Mouse (Mus musculus) kidney, postnatal 0 days (tissue): ENCODE measurements around the gene Cop1. TPM values are rescaled to one million over a fixed set of nuclear protein-coding genes. Genes with fewer than 3 reads are reported as not detected.

ENCODE experiments used
- ATAC-seq: fragments of 200-750 bp; cut with Nextera tagmentation; replicated peaks from 2 replicates; pipeline ENCODE4 v1.8.0; 2017; ENCODE audit warnings: low read depth, moderate number of reproducible peaks, moderate TSS enrichment, moderate library complexity; ENCODE audit not compliant: low FRiP score
- DNase-seq: peaks from one replicate; pipeline ENCODE4 v3.0.0-alpha.2; 2016; ENCODE audit warnings: low spot score
- H3K27ac ChIP-seq: fragments of 300-500 bp; sonication (generic); 2 replicates; pipeline ENCODE4 v1.5.1; 2014; ENCODE audit warnings: mild to moderate bottlenecking
- H3K27me3 ChIP-seq: fragments of 300-500 bp; sonication (generic); 2 replicates; pipeline ENCODE4 v1.6.1; 2014; ENCODE audit warnings: low read length, mixed read lengths; ENCODE audit not compliant: insufficient read depth
- H3K36me3 ChIP-seq: fragments of 300-500 bp; sonication (generic); 2 replicates; pipeline ENCODE4 v1.6.1; 2014; ENCODE audit warnings: low read length, mixed read lengths; ENCODE audit not compliant: insufficient read depth
- H3K4me1 ChIP-seq: fragments of 300-500 bp; sonication (generic); replicated peaks from 2 replicates; pipeline ENCODE4 v1.6.1; 2014; ENCODE audit warnings: antibody characterized with exemption, low read length, mixed read lengths; ENCODE audit not compliant: insufficient read depth
- H3K4me2 ChIP-seq: fragments of 300-500 bp; sonication (generic); 2 replicates; pipeline ENCODE4 v1.6.1; 2014; ENCODE audit warnings: mild to moderate bottlenecking, low read length, moderate library complexity, mixed read lengths
- H3K4me3 ChIP-seq: fragments of 300-500 bp; sonication (generic); replicated peaks from 2 replicates; pipeline ENCODE4 v1.5.1; 2014; ENCODE audit warnings: low read depth, low read length
- H3K9ac ChIP-seq: fragments of 300-500 bp; sonication (generic); 2 replicates; pipeline ENCODE4 v1.6.1; 2014; ENCODE audit warnings: low read depth, low read length
- H3K9me3 ChIP-seq: fragments of 300-500 bp; sonication (generic); replicated peaks from 2 replicates; pipeline ENCODE4 v1.6.1; 2016; ENCODE audit warnings: low read length, inconsistent platforms, mixed read lengths
- CTCF ChIP-seq: IDR thresholded peaks from 2 replicates; pipeline ENCODE4 v1.5.1; 2016; ENCODE audit warnings: antibody characterized with exemption, low read depth, mild to moderate bottlenecking, moderate library complexity
- WGBS: fragments of 180-500 bp; shearing (Covaris S2); extraction: QIAGEN DNeasy Blood & Tissue Kit; methylation state at CpG from one replicate; pipeline ENCODE4 v1.1.7; 2014; 5-methylcytosine and 5-hydroxymethylcytosine counted together
- polyA plus RNA-seq: library from polyadenylated mRNA; unstranded; fragments of >200 nt; fragmentation: Nextera tagmentation; extraction: Ambion mirVana; gene quantifications from 2 replicates; pipeline ENCODE4 v1.2.1, GENCODE M21; 2015

The Cop1 gene
- polyA plus RNA-seq, 1 experiment from 2014 or later = 70.9 TPM

DNA sequence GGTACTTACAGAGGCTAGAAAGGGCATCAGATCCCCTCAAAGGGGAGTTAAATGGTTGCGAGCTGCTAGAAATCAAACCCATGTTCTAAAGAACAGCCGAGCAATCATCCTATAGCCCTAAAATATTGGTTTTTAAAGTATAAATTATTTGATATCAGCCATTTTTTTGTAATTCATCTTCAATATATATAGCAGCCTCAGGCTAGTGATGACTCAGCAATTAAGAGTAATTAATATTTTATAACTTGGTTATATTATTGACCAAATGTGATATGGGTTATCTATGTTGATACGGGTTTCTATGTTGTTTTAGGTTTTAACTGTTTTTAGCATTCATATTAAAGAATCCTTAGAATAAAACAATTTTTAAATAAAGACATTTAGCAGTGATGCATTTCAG is 31.7 kb downstream of the Cop1 start:
- TF ChIP-seq CTCF = no peak
- Histone ChIP-seq H3K9me3 (no peaks in the 10 kb centered on the region), H3K4me1 (no peaks in the 10 kb centered on the region), H3K4me3 (no peak overlapping the region), H3K27me3 (no peaks in the 10 kb centered on the region), H3K9ac (no peak overlapping the region), H3K4me2 (no peak overlapping the region), H3K36me3 (peaks cover 6% of the 10 kb centered on the region; the same call in 1 of the 2 replicates), H3K27ac (no peak overlapping the region)
- ATAC-seq = no peak
- DNase-seq = no peak
- 93% methylated on average over 3 of the region's 3 CpGs for WGBS

DNA sequence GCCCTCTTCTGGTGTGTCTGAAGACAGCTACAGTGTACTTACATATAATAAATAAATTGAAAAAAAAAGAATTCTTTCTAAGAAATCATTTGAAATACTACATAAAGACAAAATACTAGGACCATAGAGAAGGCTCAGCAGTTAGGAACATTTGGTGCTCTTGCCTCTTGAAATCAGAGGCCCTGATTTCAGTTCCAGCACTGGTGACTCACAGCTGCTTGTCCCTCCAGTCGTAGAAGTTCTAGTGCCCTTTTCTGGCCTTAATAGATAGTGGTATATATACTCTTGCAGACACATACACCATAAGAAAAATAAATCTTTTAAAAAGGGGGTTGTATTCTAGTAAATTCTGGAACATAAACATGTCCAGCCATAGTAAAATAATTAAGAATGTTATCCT is 48.0 kb downstream of the Cop1 start:
- TF ChIP-seq CTCF = no peak
- Histone ChIP-seq H3K27me3 (no peaks in the 10 kb centered on the region), H3K9me3 (no peaks in the 10 kb centered on the region), H3K36me3 (peaks cover 3% of the 10 kb centered on the region; the same call in 1 of the 2 replicates), H3K4me1 (no peaks in the 10 kb centered on the region), H3K4me2 (no peak overlapping the region), H3K9ac (no peak overlapping the region), H3K27ac (no peak overlapping the region), H3K4me3 (no peak overlapping the region)
- ATAC-seq = no peak
- WGBS = 67% methylated on average over 1 of the region's 1 CpGs
- DNase-seq = no peak

DNA sequence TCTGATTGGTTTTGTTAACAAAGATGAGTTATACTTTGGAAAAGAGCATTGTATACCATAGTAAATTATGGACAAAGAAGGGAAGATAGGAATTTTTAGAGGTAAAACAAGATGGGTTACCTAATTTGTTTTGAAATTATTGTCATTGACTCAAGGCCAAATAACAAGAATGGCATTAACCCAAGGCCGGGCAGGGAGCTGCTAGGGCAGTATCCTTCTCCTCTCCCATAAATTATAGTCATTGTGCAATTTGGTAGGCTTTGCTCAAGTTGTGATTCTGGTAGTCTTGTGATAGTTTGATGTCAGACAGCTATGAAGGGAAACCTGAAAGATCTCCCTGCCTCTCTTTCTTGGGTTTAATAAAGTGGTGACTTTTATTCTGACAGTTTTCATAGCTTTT is 49.7 kb downstream of the Cop1 start:
- Histone ChIP-seq H3K36me3 (peaks cover 6% of the 10 kb centered on the region; the same call in 1 of the 2 replicates), H3K27me3 (no peaks in the 10 kb centered on the region), H3K4me2 (no peak overlapping the region), H3K27ac (no peak overlapping the region), H3K9me3 (no peaks in the 10 kb centered on the region), H3K9ac (no peak overlapping the region), H3K4me1 (no peaks in the 10 kb centered on the region), H3K4me3 (no peak overlapping the region)
- no peak for TF ChIP-seq CTCF
- DNase-seq (no peak), ATAC-seq (no peak)
- 73% methylated on average over 1 of the region's 1 CpGs for whole genome bisulfite sequencing

DNA sequence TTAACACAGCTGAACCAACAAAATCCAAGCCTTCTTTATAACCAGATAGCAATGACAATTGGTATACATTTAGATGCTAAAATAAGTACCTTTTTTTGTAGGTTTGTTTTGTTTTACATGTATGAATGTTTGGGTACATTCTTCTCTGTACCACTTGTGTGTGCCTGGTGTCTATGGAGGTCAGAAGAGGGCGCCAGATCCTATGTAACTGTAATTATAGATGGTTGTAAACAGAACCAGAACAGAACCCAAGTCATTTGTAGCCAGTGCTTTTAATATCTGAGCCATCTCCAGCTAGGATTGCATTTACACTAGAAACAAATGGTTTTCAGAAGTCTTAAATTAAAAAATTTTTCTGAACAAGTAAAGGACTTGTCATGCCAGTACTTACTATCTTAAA is 54.7 kb downstream of the Cop1 start:
- H3K4me2 ChIP-seq = no peak overlapping the region
- no peak for DNase-seq
- WGBS = 80% methylated on average over 1 of the region's 1 CpGs

DNA sequence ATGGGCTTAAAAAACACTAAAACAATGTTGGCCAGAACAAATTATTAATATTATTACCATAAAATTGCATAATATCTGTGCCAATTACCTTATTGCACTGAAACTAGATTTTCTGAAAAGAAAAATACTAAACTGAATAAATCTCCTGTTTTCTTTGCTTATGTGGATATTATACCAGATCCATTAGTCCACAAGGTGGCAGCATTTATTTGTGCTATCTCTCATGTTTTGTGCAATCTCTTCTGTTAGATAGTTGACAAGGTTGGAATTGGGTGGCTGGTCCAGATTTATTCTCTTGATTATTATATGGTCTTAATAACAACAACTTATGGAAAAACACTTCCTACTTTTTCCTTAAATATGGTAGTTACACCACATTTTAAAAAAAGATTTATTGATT is 58.1 kb downstream of the Cop1 start:
- no peaks in the 10 kb centered on the region for H3K27me3 ChIP-seq
- no peak overlapping the region for H3K9ac ChIP-seq
- TF ChIP-seq CTCF = peak; percentile 68
- no peak overlapping the region for H3K4me2 ChIP-seq
- H3K4me3 ChIP-seq = no peak overlapping the region
- no peaks in the 10 kb centered on the region for H3K4me1 ChIP-seq
- no peaks in the 10 kb centered on the region for H3K9me3 ChIP-seq
- H3K27ac ChIP-seq = no peak overlapping the region
- ATAC-seq = no peak
- peak; percentile 59 for DNase-seq
- H3K36me3 ChIP-seq = 0 out of 2 replicates have a peak, but pooled peaks cover 12% of the 10 kb centered on the region

More for the DNA sequence above, 54.7 kb downstream of the Cop1 start:
- H3K27ac ChIP-seq = no peak overlapping the region
- TF ChIP-seq CTCF = peak; percentile 54
- no peaks in the 10 kb centered on the region for H3K4me1 ChIP-seq
- no peak overlapping the region for H3K4me3 ChIP-seq
- H3K36me3 ChIP-seq = 0 out of 2 replicates have a peak, but pooled peaks cover 6% of the 10 kb centered on the region
- no peaks in the 10 kb centered on the region for H3K9me3 ChIP-seq
- no peak overlapping the region for H3K9ac ChIP-seq
- no peaks in the 10 kb centered on the region for H3K27me3 ChIP-seq
- ATAC-seq = no peak

DNA sequence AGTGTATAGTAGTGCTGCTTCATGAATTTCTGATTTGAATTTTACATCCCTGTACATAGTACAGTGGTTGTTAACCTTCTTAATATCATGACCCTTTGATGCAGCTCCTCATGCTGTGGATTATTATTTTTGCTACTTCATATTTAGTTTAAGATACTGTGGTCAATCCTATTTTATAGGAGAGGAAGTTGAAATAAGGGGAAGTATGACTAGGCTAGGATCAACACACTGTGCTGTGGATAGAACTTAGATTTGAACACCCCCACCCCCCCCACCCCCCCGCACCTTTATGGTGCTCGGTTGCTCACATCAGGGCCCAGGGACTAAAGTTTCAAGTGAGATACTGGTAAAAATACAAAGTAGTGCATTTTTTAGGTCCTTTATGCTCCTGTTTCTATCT is 58.7 kb downstream of the Cop1 start:
- Histone ChIP-seq H3K36me3 (0 out of 2 replicates have a peak, but pooled peaks cover 10% of the 10 kb centered on the region), H3K9me3 (no peaks in the 10 kb centered on the region), H3K27ac (no peak overlapping the region), H3K4me2 (no peak overlapping the region), H3K27me3 (no peaks in the 10 kb centered on the region), H3K9ac (no peak overlapping the region), H3K4me1 (no peaks in the 10 kb centered on the region), H3K4me3 (no peak overlapping the region)
- DNase-seq (no peak), ATAC-seq (no peak)
- 87% methylated on average over 2 of the region's 2 CpGs for WGBS
- no peak for TF ChIP-seq CTCF

DNA sequence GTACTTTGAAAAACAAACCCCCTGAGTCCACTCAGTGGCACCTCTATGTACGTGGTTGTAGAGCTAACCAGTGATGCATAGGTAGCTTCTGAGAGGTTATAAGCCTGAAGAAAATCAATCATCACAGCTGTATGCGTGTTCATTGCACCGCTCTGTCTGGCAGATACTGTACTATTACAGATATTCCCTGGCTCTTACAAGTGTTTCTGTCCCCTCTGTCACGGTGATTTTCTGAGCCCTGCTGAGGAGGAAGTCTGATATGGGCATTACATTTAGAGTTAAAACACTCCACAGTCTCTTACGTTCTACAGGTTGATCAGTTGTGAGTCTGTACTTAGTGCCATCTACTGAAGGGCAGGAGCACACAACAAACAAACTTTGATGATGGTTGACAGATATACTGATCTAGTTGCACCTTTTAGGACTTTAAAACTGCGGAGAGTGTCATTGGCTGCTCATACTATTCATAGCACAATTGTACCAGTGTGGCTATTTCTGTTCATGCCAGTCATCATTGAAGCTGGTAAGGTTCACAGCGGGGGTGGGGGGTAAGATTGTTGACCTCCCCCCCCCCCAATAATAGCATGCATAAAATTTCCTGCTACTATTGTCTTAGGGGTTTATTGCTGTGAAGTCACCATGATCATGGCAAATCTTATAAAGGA is 69.4 kb downstream of the Cop1 start:
- H3K4me1 ChIP-seq = no peaks in the 10 kb centered on the region
- ATAC-seq = no peak
- H3K36me3 ChIP-seq = no peaks in the 10 kb centered on the region
- no peaks in the 10 kb centered on the region for H3K27me3 ChIP-seq
- no peak for TF ChIP-seq CTCF
- no peak overlapping the region for H3K4me2 ChIP-seq
- DNase-seq = no peak
- no peak overlapping the region for H3K9ac ChIP-seq
- H3K9me3 ChIP-seq = no peaks in the 10 kb centered on the region
- 95% methylated on average over 7 of the region's 7 CpGs for WGBS
- no peak overlapping the region for H3K27ac ChIP-seq
- no peak overlapping the region for H3K4me3 ChIP-seq
